Mouse (Mus musculus) CH12.LX (cell line): ENCODE measurements around the gene 5730596B20Rik. TPM values are rescaled to one million over a fixed set of nuclear protein-coding genes. Genes with fewer than 3 reads are reported as not detected.

ENCODE experiments used
- DNase-seq: peaks from one replicate; pipeline ENCODE4 v3.0.0-alpha.2; 2013; ENCODE audit errors: extremely low read depth
- H3K27ac ChIP-seq: 2 replicates; pipeline ENCODE4 v1.5.1; 2012; ENCODE audit warnings: low read depth, mild to moderate bottlenecking, control low read depth, moderate library complexity; ENCODE audit not compliant: insufficient read depth
- H3K27me3 ChIP-seq: replicated peaks from 2 replicates; pipeline ENCODE3; 2012; ENCODE audit warnings: inconsistent platforms
- H3K36me3 ChIP-seq, 2 experiments: replicated peaks in 1 of 2; 2 replicates each; pipeline versions ENCODE3 to v1.6.1; 2012; ENCODE audit warnings: inconsistent platforms in 1 of 2, low read length in 1 of 2, mild to moderate bottlenecking in 1 of 2, mixed read lengths in 1 of 2, moderate library complexity in 1 of 2; ENCODE audit not compliant: control insufficient read depth in 1 of 2, insufficient read depth in 1 of 2
- H3K4me1 ChIP-seq, 2 experiments: 2 replicates each; pipeline ENCODE4 v1.6.1; 2012; ENCODE audit warnings: inconsistent platforms in 1 of 2, moderate library complexity in 1 of 2; ENCODE audit not compliant: insufficient read depth in 2 of 2, control insufficient read depth in 1 of 2
- H3K4me2 ChIP-seq: 2 replicates; pipeline ENCODE4 v1.6.1; 2012; ENCODE audit warnings: low read depth, mild to moderate bottlenecking, control low read depth; ENCODE audit not compliant: poor library complexity, insufficient read depth, severe bottlenecking
- H3K4me3 ChIP-seq, 3 experiments: fragments of 150-350 bp in 1 of 3; sonication (generic) in 1 of 3; replicated peaks in 1 of 3; 2 replicates each; pipeline versions ENCODE3 to v1.5.1; 2011 to 2012; ENCODE audit warnings: low read depth in 2 of 3, low read length in 2 of 3, mild to moderate bottlenecking in 2 of 3, moderate library complexity in 2 of 3, control low read depth in 1 of 3, improper control_type of control experiment in 1 of 3, inconsistent platforms in 1 of 3, mixed read lengths in 1 of 3; ENCODE audit not compliant: poor library complexity in 1 of 3
- H3K79me2 ChIP-seq: replicated peaks from 2 replicates; pipeline ENCODE4 v1.6.1; 2012; ENCODE audit warnings: mild to moderate bottlenecking, moderate library complexity; ENCODE audit not compliant: control insufficient read depth, poor library complexity, insufficient read depth, severe bottlenecking; ENCODE audit errors: extremely low read depth
- H3K9ac ChIP-seq: 2 replicates; pipeline ENCODE4 v1.6.1; 2012; ENCODE audit warnings: low read depth, mild to moderate bottlenecking, control low read depth, moderate library complexity; ENCODE audit not compliant: insufficient read depth
- H3K9me3 ChIP-seq: replicated peaks from 2 replicates; pipeline ENCODE3; 2012; ENCODE audit warnings: low read length, inconsistent platforms, mixed read lengths
- CHD1 ChIP-seq: IDR thresholded peaks from 2 replicates; pipeline ENCODE4 v1.6.1; 2012; ENCODE audit warnings: low read depth, low read length, improper control_type of control experiment, inconsistent platforms
- CHD2 ChIP-seq: IDR thresholded peaks from 2 replicates; pipeline ENCODE4 v1.6.1; 2011; ENCODE audit warnings: low read length, improper control_type of control experiment
- CTCF ChIP-seq, 2 experiments: IDR thresholded peaks in 1 of 2; conservative IDR thresholded peaks in 1 of 2; 2 replicates each; pipeline ENCODE4 v1.5.1; 2011 to 2012; ENCODE audit warnings: low read depth in 2 of 2, low read length in 2 of 2, improper control_type of control experiment in 1 of 2, inconsistent platforms in 1 of 2, mild to moderate bottlenecking in 1 of 2, moderate library complexity in 1 of 2
- ELF1 ChIP-seq: IDR thresholded peaks from 2 replicates; pipeline ENCODE4 v1.6.1; 2014; ENCODE audit warnings: low read depth, mild to moderate bottlenecking, inconsistent platforms, low read length, improper control_type of control experiment
- EP300 ChIP-seq: IDR thresholded peaks from 2 replicates; pipeline ENCODE4 v1.6.1; 2011; ENCODE audit warnings: low read length, improper control_type of control experiment
- ETS1 ChIP-seq: conservative IDR thresholded peaks from 2 replicates; pipeline ENCODE4 v1.6.1; 2012; ENCODE audit warnings: low read depth, mild to moderate bottlenecking, inconsistent platforms, low read length, improper control_type of control experiment, moderate library complexity
- HCFC1 ChIP-seq: IDR thresholded peaks from 2 replicates; pipeline ENCODE4 v1.6.1; 2012; ENCODE audit warnings: low read depth, mild to moderate bottlenecking, inconsistent platforms, low read length, improper control_type of control experiment
- IRF4 ChIP-seq: IDR thresholded peaks from 2 replicates; pipeline ENCODE4 v1.6.1; 2014; ENCODE audit warnings: low read depth, mild to moderate bottlenecking, inconsistent platforms, low read length, improper control_type of control experiment
- JUN ChIP-seq: IDR thresholded peaks from 2 replicates; pipeline ENCODE4 v1.6.1; 2011; ENCODE audit warnings: low read depth, mild to moderate bottlenecking, low read length, improper control_type of control experiment, moderate library complexity; ENCODE audit not compliant: insufficient read depth
- MAFK ChIP-seq: IDR thresholded peaks from 2 replicates; pipeline ENCODE4 v1.6.1; 2011; ENCODE audit warnings: low read length, improper control_type of control experiment; ENCODE audit not compliant: insufficient replicate concordance
- MAX ChIP-seq: IDR thresholded peaks from 2 replicates; pipeline ENCODE4 v1.6.1; 2011; ENCODE audit warnings: low read length, improper control_type of control experiment
- MEF2A ChIP-seq: IDR thresholded peaks from 2 replicates; pipeline ENCODE4 v1.6.1; 2014; ENCODE audit warnings: low read depth, mild to moderate bottlenecking, inconsistent platforms, low read length, improper control_type of control experiment, borderline replicate concordance
- NELFE ChIP-seq: IDR thresholded peaks from 2 replicates; pipeline ENCODE4 v1.6.1; 2011; ENCODE audit warnings: low read depth, low read length, improper control_type of control experiment
- PAX5 ChIP-seq: IDR thresholded peaks from 2 replicates; pipeline ENCODE4 v1.6.1; 2012; ENCODE audit warnings: low read length, inconsistent platforms, mixed read lengths
- POLR2AphosphoS2 ChIP-seq: IDR thresholded peaks from 2 replicates; pipeline ENCODE4 v1.6.1; 2011; ENCODE audit warnings: low read depth, low read length, improper control_type of control experiment
- TCF12 ChIP-seq: IDR thresholded peaks from 2 replicates; pipeline ENCODE4 v1.6.1; 2014; ENCODE audit warnings: low read depth, mild to moderate bottlenecking, inconsistent platforms, low read length, improper control_type of control experiment
- UBTF ChIP-seq: IDR thresholded peaks from 2 replicates; pipeline ENCODE4 v1.6.1; 2012; ENCODE audit warnings: low read depth, mild to moderate bottlenecking, inconsistent platforms, low read length, improper control_type of control experiment, moderate library complexity
- USF1 ChIP-seq: IDR thresholded peaks from 2 replicates; pipeline ENCODE4 v1.6.1; 2014; ENCODE audit warnings: low read depth, mild to moderate bottlenecking, inconsistent platforms, low read length, improper control_type of control experiment
- USF2 ChIP-seq: conservative IDR thresholded peaks from 2 replicates; pipeline ENCODE4 v1.6.1; 2011; ENCODE audit warnings: low read depth, low read length, improper control_type of control experiment
- ZKSCAN1 ChIP-seq: IDR thresholded peaks from 2 replicates; pipeline ENCODE4 v1.6.1; 2012; ENCODE audit warnings: low read depth, inconsistent platforms, low read length, improper control_type of control experiment, borderline replicate concordance
- ZMIZ1 ChIP-seq: IDR thresholded peaks from 2 replicates; pipeline ENCODE4 v1.6.1; 2012; ENCODE audit warnings: low read depth, mild to moderate bottlenecking, inconsistent platforms, low read length, improper control_type of control experiment
- dilution Hi-C: fragments of 300-500 bp; cut with MboI; formaldehyde crosslinking; loops from 2 replicates; pipeline ENCODE4 v1.14.3; 2020; ENCODE audit warnings: low sequenced_read_pairs; ENCODE audit not compliant: extremely low pct_unique_long_range_greater_than_20kb, extremely low pct_ligation_motif_present
- in situ Hi-C: fragments of 300-500 bp; cut with MboI; formaldehyde crosslinking; loops from 3 replicates; pipeline ENCODE4 v1.14.3; 2019; ENCODE audit warnings: low sequenced_read_pairs, low pct_ligation_motif_present, low pct_unique_long_range_greater_than_20kb, mixed read lengths
- polyA plus RNA-seq: library from polyadenylated mRNA; unstranded; fragments of >175 nt; gene quantifications from 2 replicates; pipeline ENCODE4 v1.2.1, GENCODE M21; 2012; ENCODE audit warnings: low read depth; ENCODE audit not compliant: insufficient read length
- total RNA-seq, 2 experiments: library from RNA; depleted of rRNA; stranded (reverse); fragments of 300-350 nt in 1 of 2; fragments of >200 nt in 1 of 2; gene quantifications; 2 replicates each; pipeline ENCODE4 v1.2.3; 2012 to 2014

The 5730596B20Rik gene
- total and polyA plus RNA-seq, 3 experiments, result 0.07 TPM; not detected in 2

- Histone ChIP-seq H3K4me2 (no peak overlapping the region), H3K4me3 (no peak overlapping the region), H3K9me3 (no peaks in the 10 kb centered on the region), H3K36me3 (peaks cover 6 to 43% of the 10 kb centered on the region in 2 experiments), H3K27me3 (no peaks in the 10 kb centered on the region), H3K9ac (no peak overlapping the region), H3K4me1 (peaks cover 0 to 10% of the 10 kb centered on the region in 2 experiments; a peak in 2 of 4 replicates), H3K27ac (no peak overlapping the region), H3K79me2 (peaks cover 7% of the 10 kb centered on the region; the same call in 1 of the 2 replicates)
- in situ Hi-C loops, result no loop called here
- TF ChIP-seq ZMIZ1, result no peak
- TF ChIP-seq CTCF (conservative IDR thresholded peaks at IDR 0.05 in 1 of 2, IDR thresholded peaks at IDR 0.05 in 1 of 2; ENCODE audit: low read depth in 2 of 2, low read length in 2 of 2), result no peak
- no peak for TF ChIP-seq MAX
- TF ChIP-seq PAX5, result no peak
- no peak for TF ChIP-seq CHD1
- no peak for TF ChIP-seq HCFC1
- TF ChIP-seq IRF4, result no peak
- no peak for TF ChIP-seq EP300
- no peak for TF ChIP-seq MAFK
- no peak for TF ChIP-seq USF2
- TF ChIP-seq TCF12, result no peak
- TF ChIP-seq JUN, result no peak
- TF ChIP-seq UBTF, result no peak
- TF ChIP-seq ETS1, result no peak
- TF ChIP-seq USF1, result no peak
- TF ChIP-seq POLR2AphosphoS2, result no peak
- TF ChIP-seq CHD2, result no peak
- dilution Hi-C loops, result no loop called here
- DNase-seq, result no peak
Measured at GRCm38 (mm10) chr6:52163366-52164031, 13.8 kb upstream of the 5730596B20Rik start.

GRCm38 (mm10) chr6:52164051-52164625 is 13.2 kb upstream of the 5730596B20Rik start:
- peaks cover 0 to 10% of the 10 kb centered on the region in 2 experiments; a peak in 2 of 4 replicates for H3K4me1 ChIP-seq
- peaks cover 6 to 46% of the 10 kb centered on the region in 2 experiments for H3K36me3 ChIP-seq
- DNase-seq, result no peak
- no peaks in the 10 kb centered on the region for H3K27me3 ChIP-seq
- H3K9ac ChIP-seq, result no peak overlapping the region
- in situ Hi-C loops (no loop called here), dilution Hi-C loops (no loop called here)
- H3K4me3 ChIP-seq, result no peak overlapping the region
- TF ChIP-seq ELF1 (no peak), NELFE (no peak), MAFK (no peak), CHD1 (no peak), HCFC1 (no peak), MEF2A (no peak), ZKSCAN1 (no peak), ETS1 (no peak)
- peaks cover 4% of the 10 kb centered on the region; the same call in 1 of the 2 replicates for H3K79me2 ChIP-seq
- H3K4me2 ChIP-seq, result no peak overlapping the region
- no peaks in the 10 kb centered on the region for H3K9me3 ChIP-seq
- no peak overlapping the region for H3K27ac ChIP-seq
